15 mouse cellular contexts compared by ENCODE assay signal in the genomic region with DNA sequence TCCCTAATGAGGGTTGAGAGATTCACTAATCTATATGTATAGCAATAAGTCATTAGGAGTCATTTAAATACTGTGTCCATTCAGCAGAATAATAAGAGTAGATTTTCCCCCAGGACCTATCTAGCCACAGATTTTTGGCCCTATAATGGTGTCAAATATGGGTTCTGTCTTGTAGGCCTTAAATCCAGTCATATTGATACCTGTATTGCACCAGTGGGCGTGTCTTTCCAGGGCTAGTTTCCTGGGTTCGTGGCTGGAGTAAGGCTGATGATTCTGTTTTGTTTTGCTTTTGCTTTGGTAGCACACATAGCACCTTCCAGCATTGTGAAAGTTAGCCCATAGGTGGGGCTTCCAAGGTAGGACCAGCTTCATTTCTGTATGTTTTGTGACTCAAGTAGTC.
"Had no signal": no experiment of that assay in that cellular context is flagged by ENCODE, and none has a peak within 500 bp of the region (broad histone marks: within the 10 kb centered on the region; RNA-seq: fewer than 3 reads in every experiment).

No protein-coding gene starts in this region.

- ATAC-seq: liver, postnatal 0 days; lung, postnatal 0 days; midbrain, embryonic 16.5 days had no signal

- DNase-seq: liver, postnatal 0 days; lung, adult 2 months; lung, postnatal 14 days; lung, postnatal 36 days; midbrain, embryonic 14.5 days; retina, postnatal 1 day; right cerebral cortex, adult 18-20 months; right cerebral cortex, postnatal 25 days; right cerebral cortex, postnatal 4 days; spleen, adult 18-20 months; thymus, adult 18-20 months; thymus, postnatal 14 days; thymus, postnatal 36 days had no signal
